Mouse (Mus musculus) layer of hippocampus, postnatal 14 days (tissue): Measurements from ENCODE around the gene Lmo7. TPM values are rescaled to one million over a fixed set of nuclear protein-coding genes. Genes with fewer than 3 reads are reported as not detected.

Source experiments
- DNase-seq, 2 experiments: peaks; one replicate each; pipeline ENCODE4 v3.0.0; 2021 to 2022; ENCODE audit warnings: low spot score in 2 of 2, mixed read lengths in 1 of 2
- total RNA-seq, 2 experiments: library from RNA; stranded (reverse); gene quantifications; 2 replicates each; pipeline ENCODE4 v1.2.3; 2021

Gene Lmo7
- total RNA-seq, 2 experiments from 2014 or later = 113 to 131 TPM

DNA sequence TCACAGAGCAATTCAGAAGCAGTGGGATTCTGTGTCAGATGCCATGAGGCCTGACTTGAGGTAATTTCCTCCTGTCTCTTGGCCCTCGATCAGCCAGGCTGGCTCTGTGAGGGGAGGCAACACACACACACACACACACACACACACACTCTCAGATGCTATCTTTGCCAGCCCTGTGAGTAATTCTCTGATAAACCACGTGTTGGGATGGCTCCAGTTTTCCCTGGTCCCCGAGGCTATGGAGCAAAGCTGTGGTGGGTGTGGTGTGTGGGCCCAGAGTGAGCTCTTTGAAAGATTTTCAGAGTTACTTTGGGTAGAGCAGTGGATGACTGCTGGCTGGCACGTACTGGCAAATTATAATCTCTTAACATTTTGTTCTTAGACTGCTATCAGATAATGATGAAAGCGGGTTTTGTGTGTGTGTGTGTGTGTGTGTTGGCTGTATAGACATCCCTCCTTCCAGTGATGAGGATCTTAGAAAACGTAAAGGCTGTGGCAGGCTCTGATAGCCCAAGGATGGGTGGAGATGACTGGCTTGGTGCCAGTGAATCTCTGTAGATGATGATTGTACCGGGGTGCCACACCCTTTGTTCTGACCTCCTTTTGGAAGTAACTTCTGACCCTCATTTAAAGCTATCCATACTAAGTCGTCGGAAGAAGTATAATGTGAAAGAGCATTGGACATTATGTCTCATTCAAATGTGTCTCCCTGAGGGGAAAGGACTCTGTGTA lies 140.6 kb downstream of the Lmo7 start:
- DNase-seq = no peak

DNA sequence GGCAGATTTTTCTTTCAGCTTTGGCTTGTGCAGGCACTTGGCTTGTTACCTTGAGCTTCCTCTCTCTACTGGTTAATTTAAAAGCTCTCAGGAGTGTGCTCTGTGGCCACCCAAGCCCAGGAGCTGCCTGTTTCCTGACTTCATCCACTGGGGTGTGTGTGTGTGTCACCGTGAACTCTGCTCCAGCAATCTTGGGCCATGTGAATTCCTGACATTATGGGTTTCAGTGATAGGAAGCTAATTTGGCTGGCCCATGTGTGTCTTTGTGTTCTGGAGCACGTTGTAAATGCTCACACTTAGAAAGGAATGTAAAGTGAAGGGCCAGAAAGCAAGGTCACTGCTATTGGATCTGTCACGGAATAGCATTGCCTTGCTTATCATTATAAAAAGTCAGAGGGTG lies 143.1 kb downstream of the Lmo7 start:
- no peak for DNase-seq

DNA sequence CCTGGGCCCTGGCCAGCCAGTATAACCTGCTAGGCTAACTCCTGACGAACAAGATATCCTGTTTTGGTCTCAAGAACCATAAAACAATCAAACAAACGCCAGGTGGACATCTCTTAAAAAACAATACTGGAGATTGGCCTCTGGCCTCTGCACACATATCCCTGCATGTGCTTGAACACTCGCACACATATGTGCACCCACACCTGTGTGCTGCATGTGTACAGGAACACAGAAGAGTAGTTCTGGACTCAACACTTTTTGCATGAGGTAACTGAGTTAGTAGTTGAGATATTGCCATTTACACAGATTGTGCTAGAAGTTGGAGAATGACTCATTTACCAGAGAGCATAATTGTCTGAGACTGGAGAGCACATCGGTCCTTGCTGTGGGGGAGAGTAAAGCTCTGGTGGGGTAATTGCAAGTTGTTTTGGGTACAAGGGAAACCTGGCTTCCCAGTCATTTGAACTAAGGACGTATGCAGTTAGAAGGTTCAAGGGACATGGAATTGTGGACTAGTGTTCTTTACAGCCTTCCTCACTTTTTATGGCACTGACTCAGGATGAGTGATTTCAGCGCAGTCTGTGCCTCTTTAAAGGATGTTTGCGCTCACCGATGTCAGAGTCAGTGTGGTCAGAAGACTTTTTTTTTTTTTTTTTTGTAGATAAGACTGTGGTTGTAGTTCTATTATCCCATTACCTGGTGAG lies 148.7 kb downstream of the Lmo7 start:
- DNase-seq = no peak

- no peak for DNase-seq
Measured at GRCm38 (mm10) chr14:101879050-101879694, 149.4 kb downstream of the Lmo7 start.

GRCm38 (mm10) chr14:101882966-101883365 lies 153.2 kb downstream of the Lmo7 start:
- DNase-seq = no peak

GRCm38 (mm10) chr14:101883787-101884186 lies 154.0 kb downstream of the Lmo7 start:
- DNase-seq = no peak

- no peak for DNase-seq
Measured at GRCm38 (mm10) chr14:101886320-101886719, 156.6 kb downstream of the Lmo7 start.

DNA sequence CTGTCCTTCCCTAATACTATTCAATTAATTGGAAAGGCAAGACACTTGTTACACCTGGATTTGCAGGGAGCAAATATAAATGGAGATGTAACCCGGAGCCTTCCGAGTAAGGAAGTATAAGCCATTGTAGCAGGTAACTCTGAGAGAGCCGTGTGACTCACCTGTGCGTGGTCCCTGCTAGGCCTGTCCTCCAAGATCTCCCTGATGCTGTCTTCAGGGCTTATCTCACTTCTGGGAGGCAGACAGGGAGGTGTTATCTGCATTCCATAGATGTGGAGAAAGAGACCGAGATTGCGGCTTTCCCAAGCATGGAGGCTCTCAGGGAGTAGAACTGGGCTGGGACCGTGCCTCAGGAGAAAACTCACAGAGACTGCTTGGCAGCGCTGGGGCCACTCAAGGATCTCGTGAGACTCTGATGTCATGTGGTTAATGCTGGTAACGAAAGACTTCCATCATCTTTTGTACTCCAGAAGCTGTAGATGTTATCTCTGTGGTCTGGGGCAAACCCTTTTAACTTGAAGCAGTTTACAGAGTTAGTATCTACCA lies 162.2 kb downstream of the Lmo7 start:
- DNase-seq = no peak

DNA sequence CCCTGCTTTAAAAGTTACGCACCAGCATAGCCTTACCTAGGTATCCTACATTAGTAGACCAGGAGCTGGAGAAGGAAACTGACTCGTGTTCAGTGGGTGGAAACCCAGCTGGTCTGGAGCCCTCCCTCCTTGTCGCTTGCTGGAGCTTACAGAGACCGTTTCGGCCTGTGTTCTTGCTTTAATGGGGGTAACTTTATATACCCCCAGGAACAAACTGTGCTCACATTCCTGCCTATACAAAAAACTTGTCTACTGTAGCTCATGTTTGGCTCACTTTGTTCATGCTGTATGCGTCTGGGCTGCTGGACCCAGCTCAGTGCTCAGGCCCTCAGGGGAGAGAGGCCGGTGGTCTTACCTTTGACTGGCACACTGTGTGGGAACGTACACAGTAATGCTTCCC lies 162.7 kb downstream of the Lmo7 start:
- DNase-seq = no peak

- DNase-seq = no peak
Measured at GRCm38 (mm10) chr14:101893215-101893614, 163.5 kb downstream of the Lmo7 start.

DNA sequence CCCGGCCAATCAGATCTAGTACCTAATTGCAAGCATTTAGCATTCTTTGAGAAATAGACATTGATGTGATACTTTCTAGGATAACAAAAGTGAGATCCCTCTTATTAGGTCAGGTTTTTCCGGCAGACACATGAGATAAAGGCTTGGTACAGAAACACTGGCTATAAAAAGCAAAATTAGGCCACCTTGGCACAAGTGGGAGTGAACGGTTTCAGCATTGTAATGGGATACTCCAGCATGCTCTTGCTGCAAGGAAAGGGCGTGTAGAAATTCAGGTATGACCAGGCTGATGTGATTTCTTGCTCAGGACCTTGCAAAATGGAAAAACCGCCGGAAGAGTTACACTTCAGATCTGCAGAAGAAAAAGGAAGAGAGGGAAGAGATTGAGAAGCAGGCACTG lies 168.5 kb downstream of the Lmo7 start:
- no peak for DNase-seq

DNA sequence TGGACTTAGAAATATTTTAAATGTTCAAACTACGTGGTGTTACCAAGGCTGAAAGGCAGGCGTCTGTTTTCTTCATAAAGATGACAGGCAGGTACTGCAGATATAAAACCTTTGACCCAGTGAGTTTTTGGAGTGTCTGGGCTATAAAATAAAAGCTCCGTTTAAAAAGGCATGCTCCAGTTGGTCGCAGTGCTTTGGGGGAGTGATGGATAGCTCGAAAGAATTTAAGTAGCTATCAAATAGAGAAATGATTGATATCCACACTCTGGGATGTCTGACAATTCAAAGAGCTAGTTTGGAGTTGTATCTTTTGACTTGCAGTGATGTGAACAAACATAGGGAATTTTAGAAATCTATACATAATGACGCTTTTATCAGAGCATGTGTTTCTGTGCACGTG lies 171.7 kb downstream of the Lmo7 start:
- DNase-seq = no peak

GRCm38 (mm10) chr14:101901976-101902375 lies 172.2 kb downstream of the Lmo7 start:
- no peak for DNase-seq

- DNase-seq = peak in 1 of 2 experiments; percentile 31
Measured at GRCm38 (mm10) chr14:101903722-101904121, 174.0 kb downstream of the Lmo7 start.

DNA sequence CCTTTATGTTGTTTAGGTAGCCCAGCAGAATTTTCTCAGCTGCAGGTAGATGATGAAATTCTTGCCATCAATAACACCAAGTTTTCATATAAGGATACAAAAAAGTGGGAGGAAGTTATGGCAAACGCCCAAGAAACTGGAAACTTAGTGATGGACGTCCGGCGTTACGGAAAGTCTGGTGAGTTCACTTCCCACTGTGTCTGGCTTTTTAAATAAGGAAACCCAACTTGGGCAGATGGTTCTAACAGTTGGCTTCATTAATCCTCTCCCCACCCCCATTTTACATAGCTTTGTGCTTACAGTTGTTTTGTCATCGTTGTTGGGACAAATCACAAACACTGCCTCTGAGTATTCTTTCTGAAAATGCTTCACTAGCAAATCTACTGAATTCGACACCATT lies 182.2 kb downstream of the Lmo7 start:
- peak in 1 of 2 experiments; percentile 24 for DNase-seq

DNA sequence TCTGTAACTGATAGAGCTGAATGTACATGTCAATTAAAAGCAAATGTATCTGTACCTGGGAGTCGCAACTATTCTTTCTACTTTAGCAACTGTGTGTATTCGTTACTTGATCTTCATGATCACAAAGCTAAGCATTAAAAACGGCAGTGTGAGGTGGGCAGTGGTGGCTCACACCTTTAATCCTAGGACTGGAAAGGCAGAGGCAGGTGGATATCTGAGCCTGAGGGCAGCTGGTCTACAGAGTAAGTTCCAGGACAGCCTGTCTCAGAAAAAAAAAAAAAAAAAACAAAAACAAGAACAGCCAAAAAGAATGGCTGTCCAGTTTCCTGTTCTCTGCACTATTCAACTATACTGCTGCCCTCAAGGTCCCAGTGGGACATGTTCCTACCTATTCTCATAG lies 182.6 kb downstream of the Lmo7 start:
- DNase-seq = no peak

DNA sequence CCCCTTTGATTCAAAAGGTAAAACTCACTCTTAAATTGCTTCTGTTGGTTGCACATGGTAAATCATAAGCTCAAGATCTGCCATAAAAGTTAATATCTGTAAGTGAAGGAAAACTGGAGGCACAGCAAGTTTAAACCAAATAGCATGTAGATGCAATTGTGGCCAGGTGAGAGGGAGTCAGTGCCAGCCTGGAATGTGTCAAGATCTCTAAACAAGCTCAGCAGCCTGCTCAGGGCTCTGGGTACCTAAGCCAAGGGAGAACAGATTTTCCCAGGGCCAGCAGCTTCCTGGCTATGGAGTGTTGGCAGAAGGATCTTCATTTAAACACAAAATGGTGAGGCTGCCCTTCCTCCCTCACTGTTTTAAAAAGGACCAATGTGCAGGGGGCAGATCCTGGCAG lies 184.6 kb downstream of the Lmo7 start:
- no peak for DNase-seq

- DNase-seq = no peak
Measured at GRCm38 (mm10) chr14:101915867-101916266, 186.1 kb downstream of the Lmo7 start.

- no peak for DNase-seq
Measured at GRCm38 (mm10) chr14:101918471-101918870, 188.7 kb downstream of the Lmo7 start.

- no peak for DNase-seq
Measured at GRCm38 (mm10) chr14:101927646-101928244, 198.0 kb downstream of the Lmo7 start.

DNA sequence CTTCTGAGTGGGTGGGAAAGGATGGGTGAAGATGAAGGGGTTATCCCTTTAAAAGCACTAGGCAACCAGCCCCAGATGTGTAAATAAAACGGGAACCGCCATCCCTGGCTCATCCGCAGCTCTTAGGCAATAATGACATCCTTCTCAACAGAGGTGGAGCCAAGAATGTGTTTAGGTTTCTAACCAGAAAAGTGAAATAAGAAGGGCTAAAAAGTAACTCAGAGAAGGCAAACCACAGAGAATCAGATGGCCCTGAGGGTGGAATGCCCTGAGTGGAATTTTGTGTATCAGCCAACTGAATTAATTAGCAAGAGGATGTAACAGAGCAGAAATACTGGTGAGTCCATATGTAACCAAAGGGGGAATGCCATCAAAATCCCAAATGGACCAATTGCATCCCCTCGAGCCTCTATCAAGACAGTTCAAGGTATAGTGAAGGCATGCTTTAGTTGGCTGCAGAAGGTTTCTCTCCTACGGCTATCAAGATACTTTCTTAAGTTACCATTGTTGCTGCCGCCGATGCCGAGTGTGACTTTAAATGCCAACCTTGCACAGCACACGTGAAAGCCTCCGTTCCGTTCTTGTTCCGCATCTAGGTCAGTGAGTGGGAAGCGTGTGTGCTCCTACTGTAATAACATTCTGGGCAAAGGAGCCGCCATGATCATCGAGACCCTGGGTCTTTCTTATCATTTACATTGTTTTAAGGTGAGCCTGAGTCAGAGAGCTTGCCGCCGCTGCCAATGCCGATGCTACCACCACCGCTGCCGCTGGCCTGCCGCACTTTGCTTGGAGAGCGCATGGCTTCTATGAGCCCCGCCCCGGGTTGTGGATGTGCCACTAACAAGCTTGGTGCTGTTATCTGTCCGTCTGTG lies 201.1 kb downstream of the Lmo7 start:
- no peak for DNase-seq
